Mouse (Mus musculus): ENCODE measurements around the gene Tdrd5.
"Not testable (repeated sequence)": the region's sequence is repeated elsewhere in the genome, so short reads cannot be mapped to it uniquely, and the experiment has no call there.

Tdrd5 gene

DNA sequence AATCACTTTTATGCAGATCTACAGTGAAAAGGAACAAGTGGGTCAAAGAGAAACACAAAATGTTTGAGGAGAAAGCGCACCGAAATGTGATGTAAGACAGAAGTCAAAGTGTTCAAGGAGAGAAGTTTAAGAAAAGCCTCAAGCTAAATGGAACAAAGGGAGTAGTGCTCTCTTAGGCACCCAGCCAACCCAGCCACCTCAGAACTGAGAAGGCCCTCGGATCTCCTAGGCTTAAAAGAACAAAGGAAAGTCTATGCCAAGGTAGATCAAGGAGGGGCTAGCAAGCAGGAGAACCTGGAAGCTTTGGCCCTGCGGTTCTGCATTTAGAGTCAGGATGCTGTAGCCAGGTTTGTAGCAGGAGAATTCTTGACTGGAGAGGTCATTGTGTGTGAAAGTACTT lies 48.6 kb downstream of the Tdrd5 start:
- DNase-seq, result no peak

DNA sequence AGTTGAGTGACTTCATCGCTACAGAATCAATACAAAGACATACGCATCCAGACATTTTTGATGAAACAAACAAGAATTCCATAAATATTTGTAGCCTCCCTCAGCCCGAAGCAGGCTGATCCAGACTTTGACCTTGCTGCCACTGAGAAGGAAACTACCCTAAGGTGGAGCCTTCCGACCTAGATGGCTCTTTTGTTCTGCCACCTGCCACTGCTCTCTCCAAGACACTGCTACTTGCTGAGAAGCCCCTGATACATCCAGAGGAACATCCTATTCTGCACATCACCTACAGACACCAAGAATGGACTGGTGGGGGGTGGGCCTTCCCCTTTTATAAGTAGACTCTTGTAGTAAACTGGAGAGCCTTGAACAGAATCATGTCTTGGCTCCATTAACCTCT lies 52.4 kb downstream of the Tdrd5 start:
- not testable (repeated sequence) for DNase-seq

DNA sequence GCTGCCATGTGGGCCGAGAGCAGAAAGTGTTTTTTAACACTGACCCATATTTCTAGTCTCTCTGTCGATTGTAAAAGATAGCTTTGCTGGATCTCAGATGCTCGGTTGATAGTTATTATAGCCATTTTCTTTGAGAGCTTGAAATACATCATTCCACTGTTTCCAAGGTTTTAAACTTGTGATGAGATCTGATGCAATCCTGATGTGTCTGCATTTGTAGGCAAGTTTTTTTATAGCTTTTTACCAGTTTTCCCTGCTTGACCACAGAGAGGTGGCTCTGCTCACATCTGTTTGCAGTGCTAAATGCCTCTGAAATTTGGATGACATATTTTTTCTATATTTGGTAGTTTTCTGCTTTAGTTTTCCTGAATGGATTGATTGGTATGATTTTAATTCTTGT lies 55.6 kb downstream of the Tdrd5 start:
- no peak for DNase-seq

DNA sequence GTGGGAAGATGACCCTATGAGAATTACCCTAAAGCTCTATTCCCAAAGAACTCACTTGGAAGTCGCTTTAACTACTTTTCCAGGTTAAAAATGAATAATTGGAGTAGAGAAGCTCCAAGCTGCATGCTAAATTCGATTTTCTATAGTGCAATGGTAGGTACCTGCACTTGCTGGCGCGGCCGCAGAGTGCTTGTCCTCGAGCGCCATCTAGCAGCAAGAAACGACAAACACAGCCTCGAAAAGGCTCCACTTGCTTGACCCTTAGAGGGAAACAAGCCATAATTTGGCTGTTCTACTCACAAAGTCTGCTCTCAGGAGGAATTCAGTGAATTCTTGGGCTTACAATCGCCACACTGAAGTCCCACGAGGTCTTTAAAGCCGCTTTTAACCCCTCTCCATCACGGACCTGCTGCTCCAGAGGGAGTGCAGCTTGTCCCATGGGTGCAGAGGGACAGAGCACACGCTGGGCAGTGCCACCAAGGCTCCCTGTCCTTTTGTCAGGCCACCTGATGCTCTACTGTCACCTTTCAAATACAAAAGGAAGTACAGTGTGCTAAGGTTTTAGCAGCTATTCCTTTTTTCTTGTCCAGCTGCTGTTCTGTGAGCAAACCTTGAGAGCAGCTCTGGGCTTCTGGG lies 61.6 kb downstream of the Tdrd5 start:
- DNase-seq, result peak; percentile 62 to 67

DNA sequence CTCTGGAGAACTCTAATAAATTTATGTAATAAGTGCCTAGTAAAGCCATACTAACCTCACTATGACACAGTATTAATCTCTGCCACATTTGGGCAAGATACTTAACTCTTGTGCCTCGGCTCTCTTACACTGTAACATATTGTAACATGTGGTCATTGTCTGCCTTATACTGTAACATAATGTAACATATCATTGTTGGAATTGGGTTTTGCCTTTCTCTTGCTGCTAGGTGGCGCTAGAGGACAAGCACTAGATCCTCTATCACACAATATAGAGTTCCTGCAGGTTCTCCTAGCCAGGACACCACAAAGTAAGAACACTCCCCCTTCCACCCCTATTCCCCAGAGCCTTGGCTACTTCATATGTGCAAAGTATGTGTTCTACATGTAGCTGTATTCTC lies 62.4 kb downstream of the Tdrd5 start:
- DNase-seq, result peak in 1 of 2 experiments; percentile 60

DNA sequence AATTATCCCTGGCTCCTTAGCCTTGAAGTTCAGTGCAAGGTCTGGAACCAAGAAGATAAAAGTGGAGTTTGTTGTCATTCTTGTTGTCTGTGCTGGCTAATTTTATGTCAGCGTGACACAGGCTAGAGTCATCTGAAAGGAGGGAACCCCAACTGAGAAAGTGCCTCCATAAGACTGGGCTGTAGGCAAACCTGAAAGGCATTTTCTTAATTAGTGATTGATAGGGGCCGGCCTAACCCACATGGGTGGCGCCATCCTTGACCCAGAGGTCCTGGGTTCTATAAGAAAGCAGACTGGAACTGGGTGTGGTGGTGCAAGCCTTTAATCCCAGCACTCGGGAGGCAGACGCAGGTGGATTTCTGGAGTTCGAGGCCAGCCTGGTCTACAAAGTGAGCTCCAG lies 72.3 kb downstream of the Tdrd5 start:
- DNase-seq, result no peak

DNA sequence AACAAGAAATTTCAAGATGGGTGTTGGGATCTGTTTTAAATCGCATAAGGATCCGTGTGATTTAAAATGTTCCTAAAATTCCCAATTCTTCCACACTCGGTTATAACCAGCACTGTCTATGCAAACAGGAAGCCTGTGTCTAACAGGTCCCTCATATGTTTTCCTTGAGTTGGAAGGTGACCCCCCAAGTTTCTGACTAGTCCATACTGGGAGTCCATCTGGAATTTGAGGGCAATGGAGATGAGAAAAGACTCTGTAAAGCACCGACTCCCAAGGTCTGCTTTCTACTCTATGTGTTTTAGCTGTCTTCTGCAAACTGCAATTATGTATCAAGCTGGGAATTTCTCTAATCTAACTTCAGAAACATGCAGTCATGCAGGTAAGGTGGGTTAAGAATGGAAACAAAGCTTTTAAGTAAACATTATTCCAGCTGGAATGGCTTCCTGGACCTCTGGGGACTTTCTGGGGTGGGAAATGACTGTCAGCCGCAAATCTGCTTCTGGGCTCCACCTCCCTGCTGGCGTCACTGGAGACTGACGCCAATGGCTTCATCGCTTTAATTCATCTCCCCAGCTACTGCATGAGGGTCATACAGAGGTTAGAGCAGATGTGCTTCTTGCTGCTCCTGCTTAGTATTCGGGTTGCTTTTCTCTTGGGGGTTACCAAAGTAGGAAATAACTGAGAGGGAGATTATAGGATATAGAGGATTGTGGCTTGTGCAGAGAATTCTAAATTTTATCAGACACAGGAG lies 73.0 kb downstream of the Tdrd5 start:
- DNase-seq, result peak in 1 of 2 experiments; percentile 10

DNA sequence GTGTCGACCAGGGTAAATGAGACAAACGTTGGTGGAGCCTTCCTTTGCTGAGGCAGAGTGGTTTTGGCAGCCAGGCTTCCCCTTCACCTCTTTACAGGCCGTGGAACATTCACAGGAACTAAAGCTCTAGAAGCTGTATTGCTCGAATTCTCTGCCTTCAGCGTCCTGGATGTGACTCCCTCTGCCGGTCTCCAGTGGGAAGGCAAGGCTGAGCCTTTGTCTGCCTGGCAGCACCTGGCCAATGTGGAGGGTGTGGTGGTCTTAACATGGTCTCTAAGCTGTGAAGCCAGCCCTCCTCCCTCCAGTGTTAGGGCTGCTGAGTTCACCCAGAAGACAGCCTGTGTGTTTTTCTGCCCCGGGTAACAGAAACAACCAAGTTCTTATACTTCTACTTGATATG lies 74.0 kb downstream of the Tdrd5 start:
- DNase-seq, result peak; percentile 57 to 69

DNA sequence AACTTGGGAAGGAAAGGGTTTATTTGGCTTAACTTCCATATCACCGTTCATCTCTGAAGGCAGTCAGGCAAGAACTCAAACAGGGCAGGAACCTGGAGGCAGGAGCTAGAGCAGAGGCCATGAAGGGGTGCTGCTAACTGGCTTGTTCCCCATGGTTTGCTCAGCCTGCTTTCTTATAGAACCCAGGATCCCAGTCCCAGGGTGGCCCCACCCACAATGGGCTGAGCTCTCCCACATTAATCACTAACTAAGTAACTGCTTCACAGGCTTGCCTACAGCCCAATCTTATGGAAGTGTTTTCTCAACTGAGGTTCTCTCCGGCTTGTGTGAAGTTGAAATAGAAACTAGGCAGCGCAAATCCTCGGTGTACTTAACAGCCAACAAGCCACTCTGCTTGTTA lies 74.7 kb downstream of the Tdrd5 start:
- no peak for DNase-seq

DNA sequence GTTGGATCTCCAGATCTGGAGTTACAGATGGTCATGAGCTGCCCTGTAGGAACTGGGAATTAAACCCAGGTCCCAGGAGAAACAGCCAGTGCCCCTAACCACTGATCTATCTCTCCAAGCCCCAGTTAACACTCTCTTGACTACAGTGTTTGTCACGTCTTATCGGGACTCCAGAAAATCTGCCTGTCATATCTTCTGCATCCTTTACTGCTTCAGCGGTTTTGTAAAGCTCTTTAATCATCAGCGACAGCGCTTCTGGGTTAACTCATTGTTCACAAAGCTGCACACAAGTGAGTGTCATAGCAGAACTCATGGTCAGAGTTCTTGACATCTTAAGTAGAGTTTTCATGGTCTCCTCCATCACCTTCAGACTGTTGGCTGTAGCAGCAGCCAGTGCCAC lies 76.6 kb downstream of the Tdrd5 start:
- DNase-seq, result no peak

DNA sequence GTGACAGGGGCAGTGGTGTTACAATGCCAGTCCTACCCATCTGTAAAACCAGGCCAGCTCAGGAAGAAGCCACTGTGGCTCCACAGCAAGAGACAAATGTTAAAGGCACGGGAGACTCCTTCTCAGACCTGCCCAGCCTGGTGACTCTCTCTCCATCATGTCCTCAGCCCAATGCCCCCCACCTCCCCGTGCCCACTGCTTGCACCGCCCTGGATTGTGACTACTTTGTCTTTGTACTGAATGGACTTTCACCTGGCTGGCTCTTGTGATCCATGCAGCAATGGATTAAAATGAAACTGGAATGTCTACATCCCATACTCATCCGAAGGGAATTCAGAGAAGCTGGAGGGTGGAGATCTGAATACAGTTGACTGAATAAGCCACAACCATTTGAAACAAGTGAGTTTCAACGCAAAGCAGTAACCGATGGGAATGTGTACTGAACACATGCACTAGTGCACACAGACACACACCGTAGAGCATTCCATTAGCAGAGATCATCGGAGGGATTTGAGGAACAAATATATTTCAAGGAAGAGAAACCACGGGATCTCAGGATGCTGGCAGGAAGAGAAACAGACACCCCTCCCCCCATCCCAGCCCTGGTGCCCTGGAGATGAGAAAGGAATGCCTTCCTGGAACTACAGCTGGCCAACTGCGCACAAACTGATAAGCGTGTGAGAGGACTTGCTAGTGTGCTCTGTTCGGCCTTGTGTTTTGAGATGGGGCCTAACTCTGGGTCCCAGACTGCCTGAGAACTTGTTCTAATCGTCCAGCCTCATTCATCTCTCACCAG lies 81.1 kb downstream of the Tdrd5 start:
- DNase-seq, result peak in 1 of 2 experiments; percentile 41

DNA sequence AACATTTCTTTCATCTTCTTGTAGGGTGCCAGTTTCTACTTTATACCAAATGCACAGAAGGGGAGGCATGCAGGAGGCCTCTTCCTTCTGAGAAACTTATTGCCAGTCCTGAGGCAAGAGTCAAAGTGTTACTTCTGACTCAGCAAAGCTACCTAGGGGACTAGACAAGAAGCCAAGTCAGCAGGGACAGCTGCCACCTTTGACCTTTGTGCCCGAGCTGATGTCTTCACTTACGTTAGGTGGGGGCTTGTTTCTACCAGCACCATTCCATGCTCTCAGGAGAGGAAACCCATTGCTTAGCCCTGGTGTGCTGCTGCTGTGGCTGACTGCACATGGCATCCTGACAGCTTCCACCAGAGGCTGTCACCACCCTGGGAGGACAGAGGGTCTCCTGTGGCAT lies 82.1 kb downstream of the Tdrd5 start:
- peak; percentile 68 to 82 for DNase-seq

DNA sequence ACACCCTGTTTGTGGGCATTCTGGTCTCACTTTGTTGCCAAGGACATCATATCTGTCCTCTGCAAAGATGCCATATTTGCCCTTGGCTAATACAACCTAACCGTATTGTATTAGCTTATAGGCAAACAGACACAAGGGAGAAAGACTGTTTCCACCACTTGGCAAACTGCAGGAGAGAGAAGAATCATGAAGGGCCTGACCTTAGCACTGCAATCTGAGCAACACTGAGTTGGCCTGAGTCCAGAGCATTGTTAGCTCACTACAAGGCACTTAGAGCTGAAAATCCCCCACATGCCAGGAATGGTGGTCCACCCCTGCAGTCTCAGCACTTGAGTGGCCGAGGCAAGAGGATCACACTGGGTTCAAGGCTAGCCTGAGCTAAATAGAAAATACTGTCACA lies 84.9 kb downstream of the Tdrd5 start:
- peak in 1 of 2 experiments; percentile 17 for DNase-seq

DNA sequence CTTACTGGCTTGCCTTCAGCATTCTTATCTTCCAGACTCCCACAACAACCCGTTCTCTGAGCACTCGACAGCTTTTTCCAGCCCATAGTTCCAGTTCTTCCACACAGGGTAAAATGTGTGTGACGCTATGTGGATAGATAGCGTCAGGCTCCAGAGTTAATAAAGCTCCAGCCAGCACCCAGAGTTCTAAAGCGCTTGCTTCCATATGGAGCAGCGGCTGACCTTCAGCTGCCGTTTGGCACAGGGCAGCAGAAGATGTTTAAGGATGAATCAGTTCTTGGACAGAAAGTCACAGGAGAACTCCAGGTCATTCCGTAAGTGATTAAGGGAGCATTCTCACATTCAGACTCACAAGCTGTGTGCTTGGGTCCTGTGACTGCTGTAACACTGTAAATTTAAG lies 85.5 kb downstream of the Tdrd5 start:
- no peak for DNase-seq

DNA sequence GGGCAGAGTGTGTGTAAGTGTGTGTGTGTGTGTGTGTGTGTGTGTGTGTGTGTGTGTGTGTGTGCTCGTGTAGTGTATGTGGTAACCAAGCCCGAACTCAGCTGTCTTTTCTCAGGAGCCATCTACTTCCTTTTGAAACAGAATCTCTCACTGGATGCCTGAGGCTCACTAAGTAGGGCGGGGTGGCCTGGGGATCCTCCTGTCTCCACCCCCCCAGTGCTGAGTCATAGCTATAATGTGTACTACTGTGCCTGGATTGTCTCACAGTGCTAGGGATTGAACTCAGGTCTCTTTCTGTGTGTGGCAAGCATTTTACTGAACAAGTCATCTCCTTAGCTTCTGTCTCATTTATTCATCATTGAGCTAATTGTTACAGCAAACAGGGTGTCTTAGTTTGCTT lies 86.1 kb downstream of the Tdrd5 start:
- DNase-seq, result peak in 1 of 2 experiments; percentile 9

DNA sequence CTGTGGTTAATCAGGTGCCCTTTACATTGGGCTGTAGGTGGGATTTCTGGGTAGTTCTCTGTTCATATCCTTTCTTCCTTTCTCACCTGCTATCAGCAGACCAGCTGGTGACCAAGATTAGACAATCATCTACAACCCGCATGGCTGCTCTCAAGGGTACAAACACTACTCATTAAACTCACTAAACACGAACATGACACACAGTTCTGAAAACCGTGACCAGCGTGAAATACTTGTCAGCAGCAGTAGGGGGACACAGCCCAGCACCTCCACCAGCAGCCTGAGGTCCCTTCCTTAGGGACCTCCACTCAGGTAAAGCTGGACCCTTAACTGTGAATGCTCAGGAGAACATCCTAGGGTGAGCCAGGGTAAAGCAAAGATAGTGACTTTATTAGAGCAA lies 87.2 kb downstream of the Tdrd5 start:
- no peak for DNase-seq

DNA sequence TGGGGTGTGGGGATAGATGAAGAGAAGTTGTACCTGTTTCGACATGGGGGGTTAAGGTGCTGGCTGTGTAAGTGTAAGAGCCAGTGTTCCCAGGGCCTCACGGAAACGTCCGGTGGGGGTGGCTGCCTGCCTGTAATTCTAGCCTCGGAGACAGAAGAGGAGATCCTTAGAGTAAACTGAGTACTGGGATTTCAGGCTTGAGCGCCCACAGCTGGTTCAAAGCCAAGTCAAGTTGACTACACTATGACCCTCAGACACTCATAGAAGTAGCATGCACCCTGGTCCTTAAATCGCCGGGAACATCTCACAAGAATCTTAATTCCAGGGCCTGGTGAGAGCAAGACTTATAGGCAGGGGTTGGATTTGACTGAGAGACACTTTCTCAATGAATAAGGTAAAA lies 88.8 kb downstream of the Tdrd5 start:
- peak in 1 of 2 experiments; percentile 52 for DNase-seq

DNA sequence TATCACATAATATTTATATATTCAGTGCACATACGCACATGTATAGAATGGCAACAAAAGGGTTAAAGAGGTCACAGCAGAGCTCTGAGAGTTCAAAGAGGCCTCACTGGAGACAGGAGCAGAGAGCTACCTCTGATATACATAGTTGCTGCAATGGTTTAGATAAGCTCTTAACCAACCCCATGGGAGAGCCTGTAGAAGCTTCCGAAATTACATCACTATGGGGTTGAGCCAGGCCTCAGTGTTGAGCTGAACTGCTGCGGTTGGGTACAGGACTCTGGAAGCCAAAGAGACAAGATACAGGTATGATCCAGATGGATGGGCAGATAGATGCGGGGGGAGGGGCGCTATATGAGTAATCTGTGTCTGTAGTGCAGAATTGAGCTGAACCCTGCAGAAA lies 90.5 kb downstream of the Tdrd5 start:
- DNase-seq, result no peak

DNA sequence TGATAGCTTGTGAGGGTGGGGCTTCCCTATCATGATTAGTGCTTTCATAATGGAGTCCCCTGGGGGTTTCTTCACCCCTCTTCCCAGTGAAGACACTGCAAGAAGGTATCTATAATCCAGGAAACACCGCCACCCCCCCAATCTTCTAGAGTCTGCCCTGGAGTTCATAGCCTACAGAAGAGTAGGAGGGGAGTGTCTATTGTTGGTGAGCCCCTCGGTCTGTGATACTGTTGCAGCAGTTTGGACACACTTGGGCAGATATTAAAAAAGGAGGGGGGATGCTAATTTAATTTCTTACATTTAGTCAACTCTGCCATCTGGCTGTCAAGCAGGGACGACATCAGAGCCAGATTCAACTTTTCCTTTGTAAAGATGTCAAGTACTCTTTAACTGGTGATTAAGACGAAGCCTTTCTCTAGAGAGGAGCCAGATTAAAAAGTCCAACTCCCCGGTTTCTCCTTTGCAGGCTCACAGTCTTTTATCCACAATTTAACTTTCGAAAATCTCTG lies 91.6 kb downstream of the Tdrd5 start:
- DNase-seq, result no peak

Measured in kidney, postnatal 25 days (tissue).